Mouse (Mus musculus) neural tube, embryonic 13.5 days (tissue): ENCODE measurements around the gene Prkcd. TPM values are rescaled to one million over a fixed set of nuclear protein-coding genes. Genes with fewer than 3 reads are reported as not detected.

Source experiments
- ATAC-seq: fragments of 200-750 bp; cut with Nextera tagmentation; 2 replicates; pipeline ENCODE4 v1.8.0; 2017; ENCODE audit warnings: low read depth, mild to moderate bottlenecking, moderate TSS enrichment, moderate library complexity
- H3K27ac ChIP-seq: fragments of 300-500 bp; sonication (generic); replicated peaks from 2 replicates; pipeline ENCODE4 v1.5.1; 2015; ENCODE audit warnings: moderate library complexity, mild to moderate bottlenecking, inconsistent platforms
- H3K27me3 ChIP-seq: fragments of 300-500 bp; sonication (generic); 2 replicates; pipeline ENCODE4 v1.6.1; 2015; ENCODE audit warnings: mild to moderate bottlenecking, inconsistent platforms
- H3K36me3 ChIP-seq: fragments of 300-500 bp; sonication (generic); 2 replicates; pipeline ENCODE4 v1.6.1; 2015; ENCODE audit warnings: mild to moderate bottlenecking, inconsistent platforms
- H3K4me1 ChIP-seq: fragments of 300-500 bp; sonication (generic); replicated peaks from 2 replicates; pipeline ENCODE4 v1.6.1; 2015; ENCODE audit warnings: inconsistent platforms
- H3K4me2 ChIP-seq: fragments of 300-500 bp; sonication (generic); 2 replicates; pipeline ENCODE4 v1.6.1; 2015; ENCODE audit warnings: inconsistent platforms, mild to moderate bottlenecking, moderate library complexity
- H3K4me3 ChIP-seq: fragments of 300-500 bp; sonication (generic); 2 replicates; pipeline ENCODE4 v1.5.1; 2015; ENCODE audit warnings: mild to moderate bottlenecking, inconsistent platforms
- H3K9ac ChIP-seq: fragments of 300-500 bp; sonication (generic); 2 replicates; pipeline ENCODE4 v1.6.1; 2015; ENCODE audit warnings: moderate library complexity, mild to moderate bottlenecking, inconsistent platforms
- H3K9me3 ChIP-seq: fragments of 300-500 bp; sonication (generic); 2 replicates; pipeline ENCODE4 v1.6.1; 2016; ENCODE audit warnings: inconsistent platforms
- WGBS: fragments of 180-500 bp; shearing (Covaris S2); methylation state at CpG from one replicate; pipeline ENCODE4 v1.1.7; 2015; 5-methylcytosine and 5-hydroxymethylcytosine counted together
- polyA plus RNA-seq: library from polyadenylated mRNA; unstranded; fragments of >200 nt; fragmentation: Nextera tagmentation; extraction: Ambion mirVana; gene quantifications from 2 replicates; pipeline ENCODE4 v1.2.1, GENCODE M21; 2015

Gene Prkcd
- 55.1 and 63.4 TPM in 2 replicates for polyA plus RNA-seq

GRCm38 (mm10) chr14:30625856-30626726, at the start of gene Prkcd:
Prkcd (minus strand) TSS chr14:30626210.
- ATAC-seq = peak; percentile 63

GRCm38 (mm10) chr14:30674947-30675346, 48.9 kb upstream of the Prkcd start:
- Histone ChIP-seq H3K27me3 (no peaks in the 10 kb centered on the region), H3K36me3 (peaks cover 64% of the 10 kb centered on the region), H3K9ac (no peak overlapping the region), H3K4me1 (no peaks in the 10 kb centered on the region), H3K4me2 (no peak overlapping the region), H3K4me3 (no peak overlapping the region), H3K27ac (no peak overlapping the region), H3K9me3 (no peaks in the 10 kb centered on the region)
- ATAC-seq = no peak
- 76% methylated on average over 6 of the region's 6 CpGs for WGBS

More at GRCm38 (mm10) chr14:30625856-30626726, at the start of gene Prkcd:
- H3K27ac ChIP-seq = peak within 1 kb of the TSS; percentile 75
- peaks cover 6% of the 10 kb centered on the region; the same call in 1 of the 2 replicates for H3K27me3 ChIP-seq
- H3K4me1 ChIP-seq = peaks cover 33% of the 10 kb centered on the region
- H3K4me3 ChIP-seq = peak within 1 kb of the TSS; percentile 58
- H3K9me3 ChIP-seq = no peaks in the 10 kb centered on the region
- WGBS = 1% methylated on average over 51 of the region's 71 CpGs
- H3K36me3 ChIP-seq = no peaks in the 10 kb centered on the region
- H3K9ac ChIP-seq = peak within 1 kb of the TSS; percentile 73
- H3K4me2 ChIP-seq = peak within 1 kb of the TSS; percentile 65

GRCm38 (mm10) chr14:30671986-30672312, 45.9 kb upstream of the Prkcd start:
- H3K9me3 ChIP-seq = no peaks in the 10 kb centered on the region
- H3K27ac ChIP-seq = no peak overlapping the region
- no peaks in the 10 kb centered on the region for H3K27me3 ChIP-seq
- ATAC-seq = peak; percentile 90
- H3K4me2 ChIP-seq = no peak overlapping the region
- no peak overlapping the region for H3K4me3 ChIP-seq
- WGBS = 14% methylated on average over 3 of the region's 3 CpGs
- peaks cover 64% of the 10 kb centered on the region for H3K36me3 ChIP-seq
- no peak overlapping the region for H3K9ac ChIP-seq
- no peaks in the 10 kb centered on the region for H3K4me1 ChIP-seq

GRCm38 (mm10) chr14:30671095-30671985, 45.3 kb upstream of the Prkcd start:
- WGBS = 77% methylated on average over 15 of the region's 15 CpGs
- Histone ChIP-seq H3K9me3 (no peaks in the 10 kb centered on the region), H3K36me3 (peaks cover 63% of the 10 kb centered on the region), H3K4me1 (no peaks in the 10 kb centered on the region), H3K4me2 (no peak overlapping the region), H3K27ac (no peak overlapping the region), H3K4me3 (no peak overlapping the region), H3K27me3 (no peaks in the 10 kb centered on the region), H3K9ac (no peak overlapping the region)
- no peak for ATAC-seq

GRCm38 (mm10) chr14:30670161-30670560, 44.2 kb upstream of the Prkcd start:
- H3K9me3 ChIP-seq = no peaks in the 10 kb centered on the region
- no peak overlapping the region for H3K4me2 ChIP-seq
- H3K4me1 ChIP-seq = no peaks in the 10 kb centered on the region
- H3K27me3 ChIP-seq = no peaks in the 10 kb centered on the region
- H3K27ac ChIP-seq = no peak overlapping the region
- H3K9ac ChIP-seq = no peak overlapping the region
- no peak overlapping the region for H3K4me3 ChIP-seq
- 95% methylated on average over 6 of the region's 6 CpGs for WGBS
- ATAC-seq = no peak
- H3K36me3 ChIP-seq = peaks cover 67% of the 10 kb centered on the region

GRCm38 (mm10) chr14:30666604-30667003, 40.6 kb upstream of the Prkcd start:
- ATAC-seq = no peak
- Histone ChIP-seq H3K27me3 (no peaks in the 10 kb centered on the region), H3K4me3 (no peak overlapping the region), H3K9ac (no peak overlapping the region), H3K27ac (no peak overlapping the region), H3K36me3 (peaks cover 79% of the 10 kb centered on the region), H3K4me1 (no peaks in the 10 kb centered on the region), H3K9me3 (no peaks in the 10 kb centered on the region), H3K4me2 (no peak overlapping the region)
- 92% methylated on average over 4 of the region's 4 CpGs for WGBS

GRCm38 (mm10) chr14:30666061-30666460, 40.1 kb upstream of the Prkcd start:
- no peak overlapping the region for H3K27ac ChIP-seq
- no peak for ATAC-seq
- no peak overlapping the region for H3K4me3 ChIP-seq
- H3K9me3 ChIP-seq = no peaks in the 10 kb centered on the region
- H3K4me2 ChIP-seq = no peak overlapping the region
- H3K27me3 ChIP-seq = no peaks in the 10 kb centered on the region
- H3K4me1 ChIP-seq = no peaks in the 10 kb centered on the region
- WGBS = 80% methylated on average over 3 of the region's 3 CpGs
- no peak overlapping the region for H3K9ac ChIP-seq
- H3K36me3 ChIP-seq = peaks cover 84% of the 10 kb centered on the region

GRCm38 (mm10) chr14:30655531-30655930, 29.5 kb upstream of the Prkcd start:
- peaks cover 21% of the 10 kb centered on the region for H3K4me1 ChIP-seq
- no peak overlapping the region for H3K9ac ChIP-seq
- H3K4me3 ChIP-seq = no peak overlapping the region
- 0 out of 2 replicates have a peak, but pooled peaks cover 6% of the 10 kb centered on the region for H3K36me3 ChIP-seq
- no peak overlapping the region for H3K27ac ChIP-seq
- H3K4me2 ChIP-seq = no peak overlapping the region
- 93% methylated on average over 1 of the region's 1 CpGs for WGBS
- no peaks in the 10 kb centered on the region for H3K9me3 ChIP-seq
- no peak for ATAC-seq
- H3K27me3 ChIP-seq = no peaks in the 10 kb centered on the region

- H3K27ac ChIP-seq = peak overlapping the region; percentile 89; the same call in 1 of the 2 replicates
- H3K27me3 ChIP-seq = no peaks in the 10 kb centered on the region
- no peak for ATAC-seq
- peak overlapping the region; percentile 99 for H3K9ac ChIP-seq
- H3K4me3 ChIP-seq = peak overlapping the region; percentile 97
- H3K4me1 ChIP-seq = peaks cover 21% of the 10 kb centered on the region
- peak overlapping the region; percentile 72 for H3K4me2 ChIP-seq
- H3K36me3 ChIP-seq = 0 out of 2 replicates have a peak, but pooled peaks cover 3% of the 10 kb centered on the region
- H3K9me3 ChIP-seq = no peaks in the 10 kb centered on the region
- 42% methylated on average over 4 of the region's 4 CpGs for WGBS
These were observed 28.8 kb upstream of the Prkcd start for GRCm38 (mm10) chr14:30654691-30655228.

- H3K9ac ChIP-seq = peak within 1 kb of the TSS; percentile 99
- H3K4me1 ChIP-seq = peaks cover 21% of the 10 kb centered on the region
- no peaks in the 10 kb centered on the region for H3K9me3 ChIP-seq
- no peaks in the 10 kb centered on the region for H3K27me3 ChIP-seq
- peak; percentile 94 for ATAC-seq
- peak within 1 kb of the TSS; percentile 97 for H3K4me3 ChIP-seq
- WGBS = 2% methylated on average over 38 of the region's 38 CpGs
- H3K4me2 ChIP-seq = peak within 1 kb of the TSS; percentile 72
- no peaks in the 10 kb centered on the region for H3K36me3 ChIP-seq
- peak within 1 kb of the TSS; percentile 89 for H3K27ac ChIP-seq
These were observed 28.1 kb upstream of the Prkcd start, which contains the start of gene Rft1 for GRCm38 (mm10) chr14:30653943-30654659. Rft1 (plus strand) TSS chr14:30654360.

- Histone ChIP-seq H3K4me1 (peaks cover 11% of the 10 kb centered on the region), H3K4me3 (no peak overlapping the region), H3K27ac (no peak overlapping the region), H3K36me3 (no peaks in the 10 kb centered on the region), H3K9me3 (no peaks in the 10 kb centered on the region), H3K27me3 (no peaks in the 10 kb centered on the region), H3K9ac (no peak overlapping the region), H3K4me2 (no peak overlapping the region)
- WGBS = 23% methylated on average over 4 of the region's 4 CpGs
- ATAC-seq = no peak
These were observed 25.0 kb upstream of the Prkcd start for GRCm38 (mm10) chr14:30650969-30651368.
